Mouse (Mus musculus) stomach, adult 2 months (tissue): Measurements from ENCODE around the gene Adgrf2. TPM values are rescaled to one million over a fixed set of nuclear protein-coding genes. Genes with fewer than 3 reads are reported as not detected.

ENCODE experiments used
- polyA plus RNA-seq: library from polyadenylated mRNA; depleted of rRNA; stranded (reverse); fragments of >200 nt; gene quantifications from 2 replicates; pipeline ENCODE4 v1.2.3, GENCODE M21; 2012; rRNA removed

Gene Adgrf2
- polyA plus RNA-seq = 0.28 and 0.35 TPM in 2 replicates

DNA sequence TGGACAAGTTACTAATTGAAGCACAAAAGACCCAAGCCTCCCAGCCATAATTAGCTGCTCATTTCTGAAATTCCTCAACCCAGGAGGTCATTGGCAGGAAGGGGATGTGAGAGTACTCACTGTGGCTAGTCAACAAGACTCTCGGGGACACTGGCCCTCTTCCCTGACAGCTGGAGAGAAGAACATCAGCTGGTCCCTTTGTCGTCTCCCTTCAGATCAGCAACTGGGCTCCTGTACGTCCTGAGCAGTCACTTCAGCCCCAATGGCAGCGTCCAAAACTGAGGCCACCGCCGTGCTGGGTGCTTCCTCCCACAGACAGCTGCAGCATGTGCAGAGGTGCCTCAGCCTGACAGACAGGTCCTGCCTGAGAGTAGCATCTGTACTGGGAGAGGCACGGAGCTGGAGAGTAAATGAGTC is at the start of gene Adgrf2:
TSS of gene Adgrf2 (minus strand) at position 379 of the 417 bp plus-strand sequence.

DNA sequence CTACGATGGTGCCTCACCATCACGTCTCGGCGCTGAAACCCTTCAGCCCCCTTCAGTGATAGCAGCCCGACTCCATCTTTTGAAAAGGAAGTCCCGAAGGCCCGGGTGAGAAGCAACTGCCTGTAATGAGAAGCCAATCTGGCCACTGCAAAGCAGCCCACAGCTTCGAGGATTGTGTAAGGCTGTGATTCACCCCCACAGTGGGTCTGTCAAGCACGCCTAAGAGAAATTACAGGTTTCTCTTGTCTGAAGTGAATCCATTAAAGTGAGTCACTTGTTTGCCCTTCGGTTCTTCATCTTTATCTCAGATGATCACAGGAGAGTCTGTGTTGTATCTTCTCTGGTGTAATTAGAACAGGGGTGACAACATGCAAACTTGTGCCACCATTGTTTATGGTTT is 49.8 kb downstream of the Adgrf2 start, which contains the start of gene Adgrf4:
TSS of gene Adgrf4 (minus strand) at position 149 of the 400 bp plus-strand sequence.

Other genes with a start within 250 kb of the Adgrf2 start
- not detected in 2 replicates for gene Opn5, start 130.8 kb downstream of the Adgrf2 start, polyA plus RNA-seq
- 1.9 and 2.6 TPM in 2 replicates for gene Adgrf4, start 49.9 kb downstream of the Adgrf2 start, polyA plus RNA-seq
- gene Cd2ap, start 134.5 kb upstream of the Adgrf2 start, polyA plus RNA-seq = 8.8 and 9.4 TPM in 2 replicates